Mouse (Mus musculus): ENCODE results near the gene Akap5.

GRCm38 (mm10) chr12:76372046-76372445, 47.4 kb downstream of the Akap5 start:
- TF ChIP-seq POLR2A (IDR thresholded peaks at IDR 0.05; ENCODE audit: borderline replicate concordance, control insufficient read depth, low read depth, low read length) (no peak), CTCF (IDR thresholded peaks at IDR 0.05; ENCODE audit: control insufficient read depth, insufficient read depth, low read length) (no peak)

Data from bone marrow, adult 2 months (tissue).